Mouse (Mus musculus): Measurements from ENCODE around the gene Tomm7.
"Not testable (repeated sequence)": the region's sequence is repeated elsewhere in the genome, so short reads cannot be mapped to it uniquely, and the experiment has no call there.

The Tomm7 gene

GRCm38 (mm10) chr5:23843674-23844530, at the start of gene Tomm7:
Gene Tomm7 (minus strand): TSS chr5:23844161.
- ATAC-seq (ENCODE audit: insufficient number of reproducible peaks, low FRiP score, low TSS enrichment) = peak; percentile 97

DNA sequence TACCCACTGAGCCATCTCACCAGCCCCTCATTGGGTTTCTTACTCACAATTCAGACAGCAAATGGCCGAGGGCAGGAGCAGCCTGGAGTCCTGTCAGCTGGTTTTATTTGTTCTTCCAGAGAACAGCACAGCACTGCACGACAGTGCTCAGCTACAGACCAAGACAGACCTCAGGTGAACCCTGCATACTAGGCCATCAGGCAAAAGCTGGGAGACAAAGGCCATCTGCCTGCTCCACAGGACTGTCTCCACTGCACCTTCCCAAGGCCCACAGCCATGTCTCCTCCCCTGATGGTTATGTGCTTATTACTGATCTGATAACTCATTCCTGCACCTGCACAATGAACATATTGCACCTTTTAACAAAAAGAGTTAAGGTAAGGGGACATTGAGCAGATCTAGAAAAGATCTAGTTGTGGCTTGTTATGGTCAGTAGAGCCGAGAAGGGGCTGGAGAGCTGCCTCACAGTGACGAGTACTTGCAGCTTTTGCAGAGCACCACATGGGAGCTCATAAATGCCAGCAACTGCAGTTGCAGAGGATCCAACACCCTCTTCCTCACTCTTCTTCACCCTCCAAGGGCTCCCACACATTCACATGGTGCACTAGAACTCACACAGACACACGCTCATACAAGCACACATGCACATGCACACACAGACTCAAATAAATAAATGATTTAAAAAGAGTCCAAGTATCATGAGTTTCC, 49.3 kb upstream of the Tomm7 start:
- no peak for ATAC-seq (ENCODE audit: insufficient number of reproducible peaks, low FRiP score, low TSS enrichment)

DNA sequence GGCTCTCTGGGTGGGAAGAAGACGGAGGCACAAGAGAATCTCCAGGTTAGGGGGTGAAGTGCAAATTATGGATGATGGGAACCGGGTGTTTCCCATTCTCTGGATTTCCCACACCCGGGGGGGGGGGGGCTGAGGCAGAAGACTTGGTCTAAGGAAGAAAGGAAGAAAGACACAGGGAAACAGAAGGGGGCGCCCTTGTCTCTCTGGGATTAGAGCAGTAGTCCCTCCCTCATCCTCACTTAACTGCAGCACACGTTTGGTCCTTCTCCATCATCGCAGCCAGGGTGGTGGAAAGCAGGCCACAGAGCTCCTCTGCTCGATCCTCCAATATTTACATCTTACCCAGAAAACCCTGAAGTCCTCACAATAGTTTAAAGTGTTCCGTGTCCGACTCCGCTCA, 46.8 kb upstream of the Tomm7 start:
- ATAC-seq (ENCODE audit: insufficient number of reproducible peaks, low FRiP score, low TSS enrichment) = no peak

DNA sequence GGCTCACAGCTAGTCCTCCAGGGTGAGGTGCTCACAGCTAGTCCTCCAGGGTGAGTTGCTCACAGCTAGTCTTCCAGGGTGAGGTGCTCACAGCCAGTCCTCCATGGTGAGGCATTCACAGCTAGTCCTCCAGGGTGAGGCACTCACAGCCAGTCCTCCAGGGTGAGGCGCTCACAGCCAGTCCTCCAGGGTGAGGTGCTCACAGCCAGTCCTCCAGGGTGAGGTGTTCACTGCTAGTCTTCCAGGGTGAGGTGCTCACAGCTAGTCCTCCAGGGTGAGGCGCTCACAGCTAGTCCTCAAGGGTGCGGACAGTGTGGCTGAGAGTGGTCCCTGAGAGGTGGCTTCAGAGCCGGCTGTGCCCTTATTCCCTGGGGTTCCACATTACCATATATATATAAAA, 45.5 kb upstream of the Tomm7 start:
- ATAC-seq (ENCODE audit: insufficient number of reproducible peaks, low FRiP score, low TSS enrichment) = no peak

DNA sequence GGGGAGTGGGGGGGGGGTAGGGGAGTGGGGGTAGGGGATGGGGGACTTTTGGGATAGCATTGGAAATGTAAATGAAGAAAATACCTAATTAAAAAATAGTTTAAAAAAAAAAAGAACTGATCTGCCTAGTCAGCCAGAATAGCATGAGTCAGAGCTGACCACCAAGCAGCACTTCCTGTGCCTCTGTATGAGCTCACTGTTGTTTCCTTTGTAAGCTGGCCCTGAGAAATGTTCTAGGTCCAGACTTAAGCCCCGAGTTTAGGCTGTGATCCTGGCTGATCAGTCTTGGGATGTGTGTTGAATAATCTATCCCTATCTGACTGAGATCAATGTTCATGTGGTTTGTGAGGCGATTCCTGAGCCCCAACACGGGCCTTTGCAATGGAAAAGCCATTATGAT, 43.1 kb upstream of the Tomm7 start:
- no peak for ATAC-seq (ENCODE audit: insufficient number of reproducible peaks, low FRiP score, low TSS enrichment)

- ATAC-seq (ENCODE audit: insufficient number of reproducible peaks, low FRiP score, low TSS enrichment) = no peak
These were observed 30.5 kb upstream of the Tomm7 start for GRCm38 (mm10) chr5:23874457-23874856.

DNA sequence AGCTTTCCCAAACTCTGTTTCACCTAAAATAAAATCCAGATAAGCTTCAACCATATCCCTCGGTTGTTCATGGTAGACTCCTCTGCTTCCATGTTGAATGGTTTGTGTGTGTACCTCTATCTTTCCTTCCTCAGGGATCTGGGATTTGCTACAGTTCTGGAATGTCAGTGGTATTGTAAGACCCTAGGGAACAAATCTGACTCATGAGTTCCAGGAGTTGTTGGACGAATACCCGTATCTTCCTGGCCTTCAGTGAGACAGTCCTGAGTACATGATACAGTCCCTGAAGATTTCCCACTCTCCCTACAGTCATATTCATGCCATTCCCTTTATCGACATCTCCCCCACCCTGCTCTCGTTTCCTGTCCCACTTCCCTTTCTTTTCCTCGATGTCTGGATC, 28.6 kb upstream of the Tomm7 start:
- ATAC-seq (ENCODE audit: insufficient number of reproducible peaks, low FRiP score, low TSS enrichment) = no peak

- ATAC-seq (ENCODE audit: insufficient number of reproducible peaks, low FRiP score, low TSS enrichment) = not testable (repeated sequence)
These were observed 27.4 kb upstream of the Tomm7 start for GRCm38 (mm10) chr5:23871323-23871722.

DNA sequence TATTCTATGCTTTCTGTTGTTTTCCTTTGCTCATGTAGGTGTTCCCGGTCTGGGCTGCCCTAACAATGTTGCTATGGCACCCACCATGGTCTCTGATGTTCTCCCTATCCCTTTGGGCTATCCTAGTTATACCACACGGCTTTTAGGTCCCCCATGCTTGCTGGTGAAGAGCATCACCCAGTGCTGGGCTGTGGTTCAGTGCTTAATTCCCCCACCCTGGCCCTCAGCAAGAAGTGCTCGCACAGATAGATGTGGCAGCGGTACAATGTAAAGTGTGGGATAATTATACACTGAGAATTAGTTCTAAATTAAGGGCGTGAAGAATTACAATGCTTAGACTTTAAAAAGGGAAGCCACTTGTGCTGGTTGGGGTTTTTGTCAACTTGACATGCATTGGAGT, 22.0 kb upstream of the Tomm7 start:
- ATAC-seq (ENCODE audit: insufficient number of reproducible peaks, low FRiP score, low TSS enrichment) = no peak

- no peak for ATAC-seq (ENCODE audit: insufficient number of reproducible peaks, low FRiP score, low TSS enrichment)
These were observed 20.3 kb upstream of the Tomm7 start for GRCm38 (mm10) chr5:23864054-23864965.

DNA sequence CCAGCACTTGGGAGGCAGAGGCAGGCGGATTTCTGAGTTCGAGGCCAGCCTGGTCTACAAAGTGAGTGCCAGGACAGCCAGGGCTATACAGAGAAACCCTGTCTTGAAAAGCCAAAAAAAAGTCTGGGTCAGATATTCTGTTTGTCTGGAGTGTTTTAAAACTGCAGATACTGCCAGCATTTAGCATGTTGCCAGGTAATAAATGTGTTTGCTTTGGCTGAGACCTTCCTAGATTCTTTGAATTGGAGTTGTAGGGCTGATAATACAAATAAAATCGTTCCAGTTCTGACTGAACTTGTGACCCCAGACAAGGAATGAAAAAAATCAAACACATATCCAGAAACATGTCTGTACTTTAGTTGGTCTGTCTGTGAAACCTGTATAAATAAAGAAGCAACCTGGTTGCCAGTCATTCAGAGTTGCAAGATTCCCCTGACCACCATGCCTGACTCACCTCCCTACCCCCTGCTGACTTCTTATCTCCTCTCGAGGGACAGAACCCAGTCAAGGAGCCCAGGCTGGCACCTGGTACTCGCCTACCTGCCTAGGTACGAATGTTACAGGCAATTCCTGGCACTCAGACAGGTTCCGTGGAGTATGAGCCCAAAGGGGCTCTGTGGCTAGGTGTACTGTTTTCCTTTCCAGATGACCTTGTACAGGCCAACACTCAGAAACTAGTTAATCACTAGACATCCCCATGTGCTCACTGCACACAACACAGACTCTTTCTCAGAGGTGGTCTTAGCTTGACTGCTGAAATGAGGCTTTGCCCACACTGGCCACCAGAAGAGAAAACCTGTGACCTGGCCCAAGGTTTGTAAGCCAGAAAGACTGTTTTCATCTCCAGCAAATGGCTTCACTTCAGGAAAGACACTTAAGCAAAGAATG, 19.4 kb upstream of the Tomm7 start:
- no peak for ATAC-seq (ENCODE audit: insufficient number of reproducible peaks, low FRiP score, low TSS enrichment)

GRCm38 (mm10) chr5:23862291-23862690, 18.3 kb upstream of the Tomm7 start:
- no peak for ATAC-seq (ENCODE audit: insufficient number of reproducible peaks, low FRiP score, low TSS enrichment)

GRCm38 (mm10) chr5:23861721-23862120, 17.8 kb upstream of the Tomm7 start:
- ATAC-seq (ENCODE audit: insufficient number of reproducible peaks, low FRiP score, low TSS enrichment) = no peak

GRCm38 (mm10) chr5:23859896-23860295, 15.9 kb upstream of the Tomm7 start:
- ATAC-seq (ENCODE audit: insufficient number of reproducible peaks, low FRiP score, low TSS enrichment) = no peak

DNA sequence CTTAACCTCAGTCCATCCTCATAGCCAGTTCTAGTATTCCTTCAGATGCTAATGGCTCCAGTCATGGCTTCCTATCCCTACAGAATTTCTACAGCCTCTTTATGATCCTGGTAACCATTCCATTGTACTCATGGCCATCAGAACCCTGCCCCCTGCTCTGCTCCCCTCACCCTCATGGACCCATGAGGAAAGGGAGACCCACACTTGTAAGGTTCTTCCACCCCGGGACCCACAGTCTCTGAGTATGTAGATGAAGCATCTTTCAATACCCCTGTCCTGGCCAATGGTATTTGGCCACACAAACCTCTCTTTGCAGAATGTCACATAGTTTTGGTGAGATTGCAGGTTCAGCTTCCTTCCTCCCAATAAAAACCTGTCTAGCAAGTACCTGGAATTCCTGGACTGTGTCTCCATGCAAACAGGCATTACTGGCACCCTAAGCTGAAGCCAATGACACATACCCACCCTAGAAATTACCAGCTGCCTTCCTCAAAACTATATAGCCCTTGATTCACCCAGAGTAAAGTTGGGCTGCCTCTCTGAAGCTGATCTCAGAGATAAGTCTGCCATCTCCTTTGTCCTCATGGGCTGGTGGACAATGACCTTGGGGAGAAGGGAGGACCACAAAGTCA, 15.2 kb upstream of the Tomm7 start:
- no peak for ATAC-seq (ENCODE audit: insufficient number of reproducible peaks, low FRiP score, low TSS enrichment)

DNA sequence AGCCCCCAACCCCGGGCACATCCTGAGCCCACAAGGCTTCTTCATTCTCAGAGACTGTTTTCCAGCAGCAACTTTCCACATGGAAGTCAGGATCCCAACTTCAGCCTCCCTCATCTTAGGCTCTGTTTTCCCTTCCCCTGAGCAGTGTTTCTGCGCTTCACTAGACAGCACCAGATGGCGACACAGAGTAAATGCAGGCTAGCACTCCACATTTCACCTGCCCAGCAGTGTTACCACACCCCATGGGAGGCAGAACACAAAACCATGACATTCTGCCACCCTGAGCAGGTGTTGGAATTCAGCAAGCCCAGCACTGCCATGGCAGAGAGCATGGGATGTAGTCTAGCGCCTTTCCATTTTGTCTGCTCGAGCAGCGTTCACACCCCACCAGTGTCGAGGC, 14.7 kb upstream of the Tomm7 start:
- ATAC-seq (ENCODE audit: insufficient number of reproducible peaks, low FRiP score, low TSS enrichment) = no peak

DNA sequence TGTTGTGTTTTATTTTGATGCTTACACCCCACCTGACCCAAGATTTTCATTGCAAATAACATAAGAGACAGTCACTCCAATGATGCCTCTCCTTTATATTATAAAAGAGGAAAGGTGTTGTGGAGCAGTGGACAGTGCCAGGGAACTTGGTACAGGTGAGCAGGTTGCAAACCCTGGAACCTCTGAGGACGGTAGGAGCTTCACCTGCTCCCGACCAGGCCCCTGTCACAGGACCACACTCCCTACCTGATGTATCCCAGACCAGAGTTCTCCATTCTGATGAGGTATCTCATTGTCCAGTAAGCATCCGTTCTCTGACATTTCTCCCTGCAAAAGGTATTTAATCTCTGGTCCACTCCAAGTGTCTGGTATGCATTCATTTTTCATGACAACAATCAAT, 14.0 kb upstream of the Tomm7 start:
- no peak for ATAC-seq (ENCODE audit: insufficient number of reproducible peaks, low FRiP score, low TSS enrichment)

GRCm38 (mm10) chr5:23857189-23857588, 13.2 kb upstream of the Tomm7 start:
- ATAC-seq (ENCODE audit: insufficient number of reproducible peaks, low FRiP score, low TSS enrichment) = no peak

DNA sequence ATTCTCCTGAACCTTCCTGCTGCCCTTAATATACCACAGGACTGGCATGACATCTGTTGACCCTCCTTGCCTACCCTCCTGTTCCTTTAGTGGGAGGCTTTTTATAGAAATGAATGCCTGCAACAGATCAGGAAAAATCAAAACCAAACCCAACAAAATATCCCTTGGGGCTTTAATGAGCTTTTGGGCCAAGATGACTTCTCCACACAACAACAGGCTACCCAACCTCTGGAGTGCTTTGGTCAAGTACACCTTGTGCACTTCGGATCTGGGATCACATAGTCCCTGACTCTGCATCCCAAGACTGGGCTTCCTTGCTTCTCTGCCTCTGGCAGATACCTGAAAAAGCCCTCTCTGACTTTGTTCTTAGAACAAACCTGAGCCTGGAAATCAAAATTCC, 12.2 kb upstream of the Tomm7 start:
- ATAC-seq (ENCODE audit: insufficient number of reproducible peaks, low FRiP score, low TSS enrichment) = no peak

Measured in cerebellum, adult (tissue).